Mouse (Mus musculus) cerebellum, adult 9-10 months (tissue): ENCODE measurements at regions not wholly inside any gene's neighbourhood (a gene's known extent, or its start where the extent isn't known, plus 50 kb on each side); places are given as distances from the start of the nearest gene placed in this dataset.

Experiments
- DNase-seq: peaks from one replicate; pipeline ENCODE4 v3.0.0; 2022

DNA sequence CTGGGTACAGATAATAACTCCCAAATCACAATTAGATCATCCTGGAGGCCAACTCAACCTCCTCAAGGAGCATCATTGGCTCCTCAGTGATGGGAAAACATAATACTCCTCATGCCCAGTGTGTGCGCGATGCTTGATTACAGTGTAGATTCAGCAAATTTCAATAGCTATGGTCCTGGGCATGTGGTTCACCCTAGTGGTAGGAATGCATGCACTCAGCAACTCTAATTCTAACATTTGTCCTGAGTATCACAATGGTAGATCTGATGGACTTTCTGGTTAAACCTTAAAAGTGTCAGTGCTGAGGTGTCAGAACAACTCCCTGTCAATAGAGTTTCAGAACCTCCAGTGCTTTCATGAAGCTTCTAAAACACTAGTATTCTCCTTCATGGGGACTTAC lies 442.0 kb downstream of the Hsfy2 start:
- DNase-seq = no peak

DNA sequence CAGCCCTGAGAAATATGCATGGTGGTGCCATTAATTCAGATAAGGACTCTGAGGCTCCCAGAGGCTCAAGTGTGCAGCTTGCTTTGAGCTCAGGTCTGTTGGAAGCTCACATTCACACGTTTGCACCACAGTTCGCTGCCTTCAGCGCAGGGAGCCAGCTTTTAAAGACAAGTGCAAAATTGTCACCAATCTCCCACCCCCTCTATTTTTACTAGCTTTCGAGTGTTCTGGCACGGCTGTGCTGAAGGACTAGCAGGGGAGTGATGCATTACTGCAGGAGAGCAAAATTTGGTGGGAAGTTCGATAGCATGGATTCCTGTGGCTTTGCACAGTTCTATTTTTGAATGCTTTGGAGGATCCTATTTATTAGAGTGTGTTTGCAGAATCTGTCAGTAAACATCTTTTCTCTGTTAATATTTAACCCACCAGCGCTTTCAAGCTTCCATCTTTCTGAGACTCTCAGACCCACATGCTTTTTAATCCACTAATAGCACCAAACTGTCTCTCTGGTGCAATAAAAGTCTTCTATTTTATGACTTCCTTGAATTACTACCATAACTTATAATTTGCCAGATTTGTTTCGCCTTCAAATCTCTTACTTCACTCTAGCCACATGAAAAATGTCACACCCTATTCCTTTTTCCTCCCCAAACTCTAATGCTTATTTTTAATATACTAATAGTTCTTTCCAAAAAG lies 453.6 kb downstream of the Hsfy2 start:
- DNase-seq = no peak

DNA sequence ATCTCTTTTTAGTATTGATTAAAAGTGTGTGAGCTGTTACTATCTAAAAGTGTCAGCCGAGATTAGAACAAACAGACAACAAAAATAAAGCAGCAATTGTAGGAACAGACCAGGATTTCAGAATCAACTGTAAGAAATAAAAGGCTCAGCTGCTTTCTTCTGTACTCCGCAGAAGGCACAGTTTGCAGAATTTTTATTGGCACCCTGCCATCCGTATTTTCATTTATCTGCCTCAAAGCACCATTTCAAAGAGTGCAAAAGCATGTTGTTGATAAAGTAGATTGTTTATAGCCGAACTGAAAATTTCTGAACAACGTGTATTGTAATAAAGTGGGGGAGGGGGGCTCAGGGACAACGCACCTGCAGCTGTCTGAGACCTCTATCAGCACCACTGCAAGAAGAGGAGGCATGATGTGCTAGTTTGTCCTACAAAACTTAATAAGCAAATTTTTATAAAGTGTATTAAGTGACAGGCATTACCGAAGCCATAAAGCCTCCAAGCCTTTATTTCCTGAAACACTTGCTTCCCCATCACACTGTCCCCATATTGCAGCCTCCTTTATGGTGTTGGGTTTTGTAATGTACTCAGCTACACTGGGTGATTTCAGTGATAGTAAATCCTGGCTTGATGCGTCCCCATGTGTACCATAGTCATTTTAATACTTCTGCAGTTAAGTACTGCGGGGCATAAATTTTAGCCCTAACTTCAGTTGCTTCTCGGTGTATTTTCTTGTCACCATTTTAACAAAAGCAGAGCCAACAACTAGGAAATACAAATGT lies 457.8 kb downstream of the Hsfy2 start:
- no peak for DNase-seq

DNA sequence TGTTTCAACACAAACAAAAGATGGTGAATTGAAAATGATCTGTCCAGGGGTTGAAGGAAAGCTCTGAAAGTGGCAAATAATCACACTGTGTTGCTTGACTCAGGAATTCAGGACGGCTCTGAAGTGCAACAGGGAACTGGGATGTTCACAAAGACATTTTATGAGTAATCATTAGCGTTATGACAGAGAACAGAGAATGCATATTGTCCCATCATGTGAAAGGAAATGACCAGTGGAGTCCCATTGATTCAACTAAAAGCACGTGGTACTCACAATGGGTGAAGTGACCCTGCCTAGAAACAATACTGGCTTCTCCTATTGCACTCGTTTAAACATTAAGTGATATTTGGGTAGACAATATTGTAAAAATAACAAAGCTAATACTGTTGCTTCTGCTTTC lies 466.1 kb downstream of the Hsfy2 start:
- DNase-seq = no peak

DNA sequence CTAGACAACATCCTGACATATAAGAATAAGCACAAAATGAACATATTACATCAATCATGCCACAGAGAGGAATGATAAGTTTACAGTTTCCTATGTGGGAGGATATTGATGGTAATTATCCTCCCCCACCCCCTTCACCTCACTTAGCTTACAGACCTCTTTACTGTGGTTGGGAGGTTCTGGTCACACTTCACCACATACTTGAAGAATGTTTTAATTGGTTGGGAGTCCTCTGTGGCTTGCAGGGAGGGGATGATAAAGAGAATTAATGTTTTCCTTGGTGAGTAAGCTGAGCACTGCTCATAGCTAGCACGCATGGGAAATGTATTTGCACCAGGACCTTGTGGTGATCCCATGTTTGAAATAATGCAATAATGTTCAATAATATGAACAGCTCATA lies 468.5 kb downstream of the Hsfy2 start:
- DNase-seq = no peak

DNA sequence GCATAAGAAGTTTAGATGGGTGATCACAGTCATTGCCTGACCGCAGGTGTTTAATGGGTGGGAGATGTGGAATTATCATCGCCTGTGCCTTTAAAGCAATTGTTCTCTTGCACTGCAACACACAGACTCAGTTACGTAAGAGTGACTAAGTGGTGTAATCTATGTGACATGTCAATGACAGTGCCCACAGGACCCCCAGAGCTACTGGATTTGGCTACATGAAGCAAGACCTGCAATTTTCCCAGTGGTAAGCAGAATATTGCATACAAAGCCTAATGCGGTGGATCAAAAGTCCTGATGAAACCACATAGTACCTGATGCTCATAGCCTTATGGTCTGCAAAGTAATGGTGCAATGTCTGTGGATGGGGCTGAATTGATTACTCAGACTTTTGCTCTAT lies 469.2 kb downstream of the Hsfy2 start:
- DNase-seq = no peak

DNA sequence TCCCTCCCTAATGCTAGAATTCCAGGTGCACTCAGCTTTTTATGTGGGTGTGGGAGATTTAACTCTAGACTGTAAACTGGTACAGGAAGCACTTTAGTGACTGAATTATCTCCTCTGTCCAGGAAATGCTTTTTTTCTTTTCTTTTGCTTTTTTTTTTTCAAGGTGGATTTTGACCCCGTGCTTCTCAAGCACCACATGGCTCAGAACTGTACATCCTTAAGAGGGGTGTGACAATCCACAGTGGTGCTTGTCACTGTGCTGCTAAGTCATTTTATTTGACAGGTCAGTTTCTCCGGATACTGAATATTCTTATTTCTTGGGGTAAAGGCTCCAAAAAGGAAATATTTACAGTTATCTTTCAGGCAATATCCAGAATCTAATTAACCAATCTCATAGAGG lies 472.0 kb downstream of the Hsfy2 start:
- no peak for DNase-seq

DNA sequence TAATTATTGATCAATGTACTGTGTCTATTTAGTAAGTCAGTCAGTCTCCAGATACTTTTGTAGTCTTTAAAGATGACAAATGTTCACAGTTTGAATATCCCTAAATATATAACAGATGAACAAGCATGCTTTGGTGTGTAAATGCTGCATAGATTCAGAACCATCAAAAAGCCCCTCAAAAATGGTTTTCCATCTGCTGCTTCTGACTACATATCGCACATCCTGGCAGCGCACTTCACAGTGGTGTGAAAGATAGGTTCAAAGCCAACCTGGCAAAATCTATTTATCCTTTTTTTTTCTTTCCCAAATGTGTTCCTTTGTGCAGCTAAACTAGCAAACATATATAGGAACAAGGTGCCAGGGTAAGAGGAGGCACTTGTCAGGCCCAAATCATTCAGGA lies 472.9 kb downstream of the Hsfy2 start:
- no peak for DNase-seq

DNA sequence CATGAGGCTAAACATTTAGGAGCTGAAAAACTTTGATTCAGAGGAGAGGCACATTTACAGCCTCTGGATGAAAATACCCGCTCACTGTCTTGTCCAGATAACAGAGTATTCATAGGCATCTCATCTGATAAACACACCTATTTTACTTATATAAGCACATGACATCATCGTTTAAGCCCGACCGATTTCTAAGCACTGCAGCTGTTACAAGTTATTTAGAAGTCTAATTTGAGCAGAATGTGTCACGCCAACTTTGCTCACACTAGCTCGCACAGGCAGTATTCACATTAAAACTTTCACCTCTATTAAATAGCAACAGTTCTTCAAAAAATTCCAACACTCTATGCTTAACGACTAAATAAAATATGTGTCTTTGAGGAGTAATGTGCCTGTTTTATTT lies 506.3 kb downstream of the Hsfy2 start:
- DNase-seq = no peak

DNA sequence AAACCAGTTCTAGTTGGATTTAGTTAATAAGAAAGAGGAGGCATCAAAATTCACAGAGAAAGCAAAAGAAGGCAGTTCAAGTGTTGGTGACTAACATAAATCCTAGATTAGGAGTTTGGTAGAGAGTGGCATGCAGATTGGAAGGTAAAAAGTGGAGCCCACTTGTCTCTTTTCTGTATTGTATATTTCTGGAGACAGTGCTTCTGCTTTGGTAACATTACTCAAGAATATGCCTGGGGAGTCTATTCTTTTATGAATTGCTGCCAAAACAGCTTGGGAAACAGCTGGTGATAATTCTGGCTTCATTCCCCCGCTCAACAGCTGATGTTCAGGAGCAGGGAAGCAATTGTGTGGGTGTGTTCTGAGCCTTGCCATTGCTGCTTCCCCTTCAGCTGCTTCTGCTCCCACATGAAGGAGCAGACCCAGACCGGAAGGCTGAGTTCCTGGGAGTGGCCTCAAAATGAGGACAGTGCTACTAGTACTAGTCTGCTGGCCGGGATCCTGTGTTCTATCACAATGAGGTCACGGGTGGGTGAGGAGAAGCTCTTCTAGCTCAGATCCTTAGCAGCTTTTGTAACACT lies 547.9 kb downstream of the Hsfy2 start:
- DNase-seq = no peak

DNA sequence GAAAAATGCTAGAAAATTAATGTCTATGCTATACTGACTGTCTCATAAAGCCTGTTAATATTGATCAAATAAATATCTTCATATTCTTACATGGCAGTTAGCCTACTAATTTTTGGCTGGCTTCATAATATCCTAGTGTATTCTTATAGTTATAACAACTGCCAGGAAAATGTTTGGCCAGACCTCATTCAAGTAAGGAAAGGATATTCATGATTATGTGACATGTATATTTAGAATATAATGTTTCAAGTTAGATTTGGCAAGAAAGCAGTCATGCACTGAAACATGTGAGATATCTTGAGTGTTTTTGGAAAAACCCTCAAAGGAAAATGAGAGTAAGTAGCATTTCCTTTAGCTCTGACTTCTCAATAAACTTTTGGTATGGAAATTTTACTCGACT lies 548.9 kb downstream of the Hsfy2 start:
- no peak for DNase-seq

DNA sequence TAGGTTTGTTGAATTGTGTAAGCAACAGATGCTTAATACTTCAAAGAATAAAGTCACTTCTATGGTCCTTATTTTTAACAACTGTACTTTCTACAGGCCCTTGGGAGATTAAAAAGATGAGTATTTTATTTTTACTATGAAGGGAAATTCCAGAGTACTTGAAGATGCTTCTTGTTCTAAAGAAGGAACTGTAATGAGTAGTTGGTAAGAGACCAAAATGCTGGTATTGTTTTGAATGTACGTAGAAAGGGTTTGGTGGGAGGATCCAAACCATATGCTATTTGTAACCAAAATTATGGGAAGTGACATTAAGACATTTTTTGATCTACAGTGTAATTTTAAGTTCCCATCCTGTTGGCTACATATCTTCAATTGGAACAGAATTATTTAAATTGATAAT lies 560.5 kb downstream of the Hsfy2 start:
- no peak for DNase-seq

DNA sequence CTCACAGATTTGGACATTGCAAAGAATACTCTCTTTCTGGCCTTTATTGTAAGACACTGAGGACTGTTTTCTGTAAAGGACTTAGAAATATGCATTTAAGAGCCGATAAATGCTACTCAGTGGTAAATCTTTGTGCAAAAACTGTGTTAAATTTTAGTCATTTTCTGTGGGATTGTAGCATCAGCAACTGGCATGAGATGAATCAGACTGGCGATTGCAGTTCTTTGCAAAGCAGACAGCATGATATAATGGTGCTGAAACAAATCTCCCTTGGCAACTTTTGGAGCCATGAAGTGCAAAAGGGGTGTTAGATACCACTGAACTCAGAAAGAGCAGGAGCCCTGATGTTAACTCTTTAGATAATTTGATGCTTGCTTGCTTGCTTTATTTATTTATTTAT lies 565.0 kb downstream of the Hsfy2 start:
- no peak for DNase-seq

DNA sequence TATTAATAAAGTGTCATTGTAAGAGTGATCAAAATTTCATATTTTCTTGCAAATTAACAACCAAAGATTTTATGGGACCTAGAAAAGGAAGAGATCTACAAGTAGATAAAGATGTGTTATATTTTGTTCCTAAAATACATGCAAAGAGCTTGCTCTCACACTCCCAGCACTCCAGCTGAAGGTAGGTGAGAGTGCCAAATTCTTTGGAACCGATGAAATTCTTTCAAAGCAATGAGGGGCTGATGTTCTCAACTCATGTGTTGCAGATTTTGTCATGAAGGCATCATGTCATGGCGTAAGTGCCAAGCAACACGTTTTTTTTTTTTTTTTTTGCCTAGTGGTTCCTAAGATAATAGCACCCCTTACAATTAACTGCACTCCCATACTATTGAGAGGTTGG lies 573.8 kb downstream of the Hsfy2 start:
- no peak for DNase-seq
